Mouse (Mus musculus): ENCODE measurements around the gene Mbnl2. TPM values are rescaled to one million over a fixed set of nuclear protein-coding genes. Genes with fewer than 3 reads are reported as not detected.
A peak's percentile ranks its signal among the peaks of the same experiment; 100 is the strongest.

Gene Mbnl2
- polyA plus RNA-seq, 1 experiment from 2014 or later: 19.3 TPM

- Histone ChIP-seq H3K4me2 (ENCODE audit: low read depth, low read length) (no peak overlapping the region), H3K36me3 (ENCODE audit: control insufficient read depth, insufficient read depth) (no peaks in the 10 kb centered on the region), H3K4me3 (ENCODE audit: low read depth, low read length) (no peak overlapping the region), H3K9me3 (replicated peaks; ENCODE audit: control insufficient read depth, low read length) (no peaks in the 10 kb centered on the region), H3K27me3 (ENCODE audit: control insufficient read depth, insufficient read depth, low read depth, low read length) (no peaks in the 10 kb centered on the region), H3K9ac (ENCODE audit: low read depth, low read length) (no peak overlapping the region), H3K4me1 (ENCODE audit: control insufficient read depth, low read depth, low read length) (no peaks in the 10 kb centered on the region), H3K27ac (ENCODE audit: low read length) (no peak overlapping the region)
- 64% methylated on average over 4 of the region's 4 CpGs for WGBS (ENCODE audit: insufficient replicate concordance)
- no peak for ATAC-seq (ENCODE audit: low read depth)
Observed at GRCm38 (mm10) chr14:120441256-120441655, 165.8 kb downstream of the Mbnl2 start.

GRCm38 (mm10) chr14:120441836-120442235, 166.4 kb downstream of the Mbnl2 start:
- H3K9ac ChIP-seq (ENCODE audit: low read depth, low read length): no peak overlapping the region
- H3K4me3 ChIP-seq (ENCODE audit: low read depth, low read length): no peak overlapping the region
- no peak for ATAC-seq (ENCODE audit: low read depth)
- H3K4me1 ChIP-seq (ENCODE audit: control insufficient read depth, low read depth, low read length): no peaks in the 10 kb centered on the region
- no peaks in the 10 kb centered on the region for H3K36me3 ChIP-seq (ENCODE audit: control insufficient read depth, insufficient read depth)
- WGBS (ENCODE audit: insufficient replicate concordance): 72% methylated on average over 13 of the region's 13 CpGs
- no peaks in the 10 kb centered on the region for H3K9me3 ChIP-seq (replicated peaks; ENCODE audit: control insufficient read depth, low read length)
- H3K4me2 ChIP-seq (ENCODE audit: low read depth, low read length): no peak overlapping the region
- no peaks in the 10 kb centered on the region for H3K27me3 ChIP-seq (ENCODE audit: control insufficient read depth, insufficient read depth, low read depth, low read length)
- no peak overlapping the region for H3K27ac ChIP-seq (ENCODE audit: low read length)

GRCm38 (mm10) chr14:120454221-120454620, 178.8 kb downstream of the Mbnl2 start:
- H3K27me3 ChIP-seq (ENCODE audit: control insufficient read depth, insufficient read depth, low read depth, low read length): no peaks in the 10 kb centered on the region
- H3K9me3 ChIP-seq (replicated peaks; ENCODE audit: control insufficient read depth, low read length): no peaks in the 10 kb centered on the region
- ATAC-seq (ENCODE audit: low read depth): no peak
- no peak overlapping the region for H3K4me2 ChIP-seq (ENCODE audit: low read depth, low read length)
- no peaks in the 10 kb centered on the region for H3K4me1 ChIP-seq (ENCODE audit: control insufficient read depth, low read depth, low read length)
- H3K4me3 ChIP-seq (ENCODE audit: low read depth, low read length): no peak overlapping the region
- WGBS (ENCODE audit: insufficient replicate concordance): 73% methylated on average over 7 of the region's 7 CpGs
- H3K36me3 ChIP-seq (ENCODE audit: control insufficient read depth, insufficient read depth): no peaks in the 10 kb centered on the region
- no peak overlapping the region for H3K9ac ChIP-seq (ENCODE audit: low read depth, low read length)
- no peak overlapping the region for H3K27ac ChIP-seq (ENCODE audit: low read length)

GRCm38 (mm10) chr14:120463938-120464727, 188.7 kb downstream of the Mbnl2 start:
- H3K4me3 ChIP-seq (ENCODE audit: low read depth, low read length): no peak overlapping the region
- no peak overlapping the region for H3K9ac ChIP-seq (ENCODE audit: low read depth, low read length)
- no peaks in the 10 kb centered on the region for H3K36me3 ChIP-seq (ENCODE audit: control insufficient read depth, insufficient read depth)
- ATAC-seq (ENCODE audit: low read depth): no peak
- WGBS (ENCODE audit: insufficient replicate concordance): 68% methylated on average over 3 of the region's 3 CpGs
- no peaks in the 10 kb centered on the region for H3K9me3 ChIP-seq (replicated peaks; ENCODE audit: control insufficient read depth, low read length)
- no peaks in the 10 kb centered on the region for H3K27me3 ChIP-seq (ENCODE audit: control insufficient read depth, insufficient read depth, low read depth, low read length)
- no peaks in the 10 kb centered on the region for H3K4me1 ChIP-seq (ENCODE audit: control insufficient read depth, low read depth, low read length)
- no peak overlapping the region for H3K27ac ChIP-seq (ENCODE audit: low read length)
- no peak overlapping the region for H3K4me2 ChIP-seq (ENCODE audit: low read depth, low read length)

GRCm38 (mm10) chr14:120466816-120467215, 191.3 kb downstream of the Mbnl2 start:
- H3K27me3 ChIP-seq (ENCODE audit: control insufficient read depth, insufficient read depth, low read depth, low read length): no peaks in the 10 kb centered on the region
- no peak overlapping the region for H3K27ac ChIP-seq (ENCODE audit: low read length)
- WGBS (ENCODE audit: insufficient replicate concordance): 49% methylated on average over 4 of the region's 4 CpGs
- no peak overlapping the region for H3K9ac ChIP-seq (ENCODE audit: low read depth, low read length)
- H3K4me2 ChIP-seq (ENCODE audit: low read depth, low read length): no peak overlapping the region
- no peaks in the 10 kb centered on the region for H3K4me1 ChIP-seq (ENCODE audit: control insufficient read depth, low read depth, low read length)
- H3K4me3 ChIP-seq (ENCODE audit: low read depth, low read length): no peak overlapping the region
- H3K36me3 ChIP-seq (ENCODE audit: control insufficient read depth, insufficient read depth): no peaks in the 10 kb centered on the region
- H3K9me3 ChIP-seq (replicated peaks; ENCODE audit: control insufficient read depth, low read length): no peaks in the 10 kb centered on the region
- ATAC-seq (ENCODE audit: low read depth): no peak

- no peak overlapping the region for H3K27ac ChIP-seq (ENCODE audit: low read length)
- no peak for ATAC-seq (ENCODE audit: low read depth)
- no peak overlapping the region for H3K4me3 ChIP-seq (ENCODE audit: low read depth, low read length)
- no peak overlapping the region for H3K9ac ChIP-seq (ENCODE audit: low read depth, low read length)
- no peaks in the 10 kb centered on the region for H3K36me3 ChIP-seq (ENCODE audit: control insufficient read depth, insufficient read depth)
- no peaks in the 10 kb centered on the region for H3K4me1 ChIP-seq (ENCODE audit: control insufficient read depth, low read depth, low read length)
- no peaks in the 10 kb centered on the region for H3K9me3 ChIP-seq (replicated peaks; ENCODE audit: control insufficient read depth, low read length)
- 68% methylated on average over 14 of the region's 14 CpGs for WGBS (ENCODE audit: insufficient replicate concordance)
- H3K27me3 ChIP-seq (ENCODE audit: control insufficient read depth, insufficient read depth, low read depth, low read length): no peaks in the 10 kb centered on the region
- no peak overlapping the region for H3K4me2 ChIP-seq (ENCODE audit: low read depth, low read length)
Observed at GRCm38 (mm10) chr14:120469126-120469790, 193.8 kb downstream of the Mbnl2 start.

GRCm38 (mm10) chr14:120476186-120476697, 200.8 kb downstream of the Mbnl2 start:
- Histone ChIP-seq H3K4me3 (ENCODE audit: low read depth, low read length) (no peak overlapping the region), H3K27me3 (ENCODE audit: control insufficient read depth, insufficient read depth, low read depth, low read length) (peaks cover 14% of the 10 kb centered on the region), H3K27ac (ENCODE audit: low read length) (no peak overlapping the region), H3K9me3 (replicated peaks; ENCODE audit: control insufficient read depth, low read length) (no peaks in the 10 kb centered on the region), H3K4me1 (ENCODE audit: control insufficient read depth, low read depth, low read length) (peaks cover 2% of the 10 kb centered on the region; the same call in 1 of the 2 replicates), H3K9ac (ENCODE audit: low read depth, low read length) (no peak overlapping the region), H3K36me3 (ENCODE audit: control insufficient read depth, insufficient read depth) (no peaks in the 10 kb centered on the region), H3K4me2 (ENCODE audit: low read depth, low read length) (peak overlapping the region; percentile 83; the same call in 1 of the 2 replicates)
- no peak for ATAC-seq (ENCODE audit: low read depth)
- 56% methylated on average over 7 of the region's 7 CpGs for WGBS (ENCODE audit: insufficient replicate concordance)

GRCm38 (mm10) chr14:120477288-120477981, 202.0 kb downstream of the Mbnl2 start:
- Histone ChIP-seq H3K4me3 (ENCODE audit: low read depth, low read length) (peak overlapping the region; percentile 73), H3K4me2 (ENCODE audit: low read depth, low read length) (peak overlapping the region; percentile 83), H3K36me3 (ENCODE audit: control insufficient read depth, insufficient read depth) (no peaks in the 10 kb centered on the region), H3K27me3 (ENCODE audit: control insufficient read depth, insufficient read depth, low read depth, low read length) (peaks cover 14% of the 10 kb centered on the region), H3K9me3 (replicated peaks; ENCODE audit: control insufficient read depth, low read length) (no peaks in the 10 kb centered on the region), H3K9ac (ENCODE audit: low read depth, low read length) (peak overlapping the region; percentile 65), H3K4me1 (ENCODE audit: control insufficient read depth, low read depth, low read length) (peaks cover 2% of the 10 kb centered on the region; the same call in 1 of the 2 replicates), H3K27ac (ENCODE audit: low read length) (peak overlapping the region; percentile 93)
- 0% methylated on average over 46 of the region's 46 CpGs for WGBS (ENCODE audit: insufficient replicate concordance)
- peak; percentile 87 for ATAC-seq (ENCODE audit: low read depth)

All from liver, embryonic 16.5 days (tissue).